Mouse (Mus musculus): Measurements from ENCODE around the gene Gm45233. TPM values are rescaled to one million over a fixed set of nuclear protein-coding genes. Genes with fewer than 3 reads are reported as not detected.
"Not testable (repeated sequence)": the region's sequence is repeated elsewhere in the genome, so short reads cannot be mapped to it uniquely, and the experiment has no call there.

Gm45233 gene
- under 1 TPM in 1 of 2 experiments, not detected in 1; 0.53 TPM for total RNA-seq (2021)

GRCm38 (mm10) chr7:43443917-43444293 is at the start of gene Gm45233, which contains the start of gene Etfb:
Gm45233 (plus strand) TSS chr7:43444128.
Etfb (plus strand) TSS chr7:43444083.
- intact Hi-C loops (cut with DNase I): loop anchor here (2.0 kb wide), 1 partner anchor 131 kb away; the partner anchor contains the start of gene Zfp715
- DNase-seq (ENCODE audit: low spot score in 2 of 2): peak; percentile 93 to 98

DNA sequence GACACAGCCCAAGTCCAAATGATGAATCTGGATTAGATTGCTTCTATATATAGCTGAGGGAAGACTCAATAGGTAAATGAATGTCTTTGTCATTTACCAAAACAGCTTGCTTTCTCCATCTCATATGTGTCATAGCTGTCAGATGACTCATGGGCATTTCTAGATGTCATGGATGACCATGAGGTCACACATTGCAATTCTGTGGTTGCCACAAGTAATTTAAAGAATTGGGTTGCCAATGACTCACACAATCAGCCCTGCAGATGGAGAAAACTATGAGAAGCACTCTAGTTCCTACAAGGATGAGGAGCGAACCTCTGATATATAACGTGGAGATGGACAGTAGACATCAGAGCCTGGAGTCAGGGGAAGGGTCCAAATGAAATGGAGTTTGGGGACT is 44.4 kb upstream of the Gm45233 start:
- intact Hi-C loops (cut with DNase I): no loop called here
- DNase-seq (ENCODE audit: low spot score in 2 of 2): no peak

- DNase-seq (ENCODE audit: low spot score in 2 of 2): no peak
- intact Hi-C loops (cut with DNase I): no loop called here
These were observed 41.2 kb upstream of the Gm45233 start for GRCm38 (mm10) chr7:43402718-43403117.

GRCm38 (mm10) chr7:43407573-43407972 is 36.4 kb upstream of the Gm45233 start:
- DNase-seq (ENCODE audit: low spot score in 2 of 2): no peak
- intact Hi-C loops (cut with DNase I): no loop called here

GRCm38 (mm10) chr7:43408131-43408553 is 35.8 kb upstream of the Gm45233 start, which contains the start of gene Siglecg:
Siglecg (plus strand) TSS chr7:43408204.
- intact Hi-C loops (cut with DNase I): no loop called here
- DNase-seq (ENCODE audit: low spot score in 2 of 2): no peak

- DNase-seq (ENCODE audit: low spot score in 2 of 2): no peak
- intact Hi-C loops (cut with DNase I): no loop called here
These were observed 34.8 kb upstream of the Gm45233 start for GRCm38 (mm10) chr7:43409084-43409483.

- intact Hi-C loops (cut with DNase I); DNase-seq (ENCODE audit: low spot score in 2 of 2): not testable (repeated sequence)
These were observed 32.2 kb upstream of the Gm45233 start for GRCm38 (mm10) chr7:43411724-43412123.

- no peak for DNase-seq (ENCODE audit: low spot score in 2 of 2)
- intact Hi-C loops (cut with DNase I): no loop called here
These were observed 26.6 kb upstream of the Gm45233 start for GRCm38 (mm10) chr7:43417298-43417697.

DNA sequence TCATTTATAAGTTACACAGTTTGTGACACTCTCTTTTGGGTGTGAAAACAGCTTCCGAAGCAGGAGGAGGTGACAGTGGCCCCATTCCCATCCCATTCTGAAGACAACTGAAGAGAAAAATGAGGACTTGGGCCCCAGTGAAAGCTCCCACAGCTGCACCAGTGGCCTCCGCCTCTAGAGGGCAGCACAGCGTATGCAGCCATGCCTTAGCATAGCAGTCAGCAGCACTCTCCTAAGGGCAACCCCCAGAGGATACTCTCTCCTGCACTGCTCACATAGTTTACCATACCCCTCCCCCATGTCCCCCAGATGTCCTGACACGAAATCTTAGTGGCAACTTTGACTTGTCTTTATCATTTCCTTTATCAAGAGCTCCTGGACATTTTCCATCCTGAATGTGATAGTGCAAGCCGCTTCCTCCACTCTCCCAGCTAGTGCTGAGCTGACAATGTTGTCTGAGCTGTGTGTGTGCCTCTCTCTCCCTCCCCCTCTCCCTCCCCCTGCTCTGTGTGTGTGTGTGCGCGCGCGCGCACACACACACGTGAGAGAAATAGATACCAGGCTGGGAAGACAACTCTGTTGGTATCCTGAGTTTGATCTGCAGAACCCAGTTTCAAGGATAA is 20.8 kb upstream of the Gm45233 start:
- intact Hi-C loops (cut with DNase I): loop anchor here (1.0 to 2.0 kb wide), 2 partner anchors 43 to 72 kb away; no protein-coding TSS in a partner anchor
- peak; percentile 82 to 86 for DNase-seq (ENCODE audit: low spot score in 2 of 2)

DNA sequence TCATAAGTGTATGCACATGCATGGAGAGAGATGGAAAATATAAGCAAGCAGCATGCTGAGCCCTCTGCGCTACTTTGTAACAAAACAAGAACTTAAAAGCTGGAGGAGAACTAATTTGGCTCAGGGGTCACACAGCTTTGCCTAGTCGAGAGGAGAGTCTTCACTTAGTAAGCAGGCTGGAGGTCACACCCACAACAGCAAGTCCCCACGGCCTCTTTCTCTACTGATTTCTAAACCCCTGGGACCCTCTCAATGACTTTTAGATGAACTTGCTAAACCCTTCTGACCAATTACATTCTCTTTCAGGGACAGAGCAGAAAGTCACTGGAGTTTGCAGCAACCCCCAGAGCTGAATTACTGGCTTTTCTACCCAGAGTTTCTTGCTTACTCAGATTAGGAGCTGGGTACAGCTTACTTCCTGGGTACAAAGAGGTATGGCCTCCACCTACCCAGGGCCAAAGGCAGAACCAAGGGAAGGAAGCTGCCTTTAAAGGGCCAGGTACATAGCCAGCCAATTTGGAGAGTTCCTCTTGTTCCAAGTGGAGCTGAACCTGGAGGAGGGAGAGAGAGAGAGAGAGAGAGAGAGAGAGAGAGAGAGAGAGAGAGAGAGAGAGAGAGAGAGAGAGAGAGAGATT is 19.8 kb upstream of the Gm45233 start:
- no peak for DNase-seq (ENCODE audit: low spot score in 2 of 2)
- intact Hi-C loops (cut with DNase I): loop anchor here (1.0 to 2.0 kb wide), 2 partner anchors 42 to 71 kb away; no protein-coding TSS in a partner anchor

DNA sequence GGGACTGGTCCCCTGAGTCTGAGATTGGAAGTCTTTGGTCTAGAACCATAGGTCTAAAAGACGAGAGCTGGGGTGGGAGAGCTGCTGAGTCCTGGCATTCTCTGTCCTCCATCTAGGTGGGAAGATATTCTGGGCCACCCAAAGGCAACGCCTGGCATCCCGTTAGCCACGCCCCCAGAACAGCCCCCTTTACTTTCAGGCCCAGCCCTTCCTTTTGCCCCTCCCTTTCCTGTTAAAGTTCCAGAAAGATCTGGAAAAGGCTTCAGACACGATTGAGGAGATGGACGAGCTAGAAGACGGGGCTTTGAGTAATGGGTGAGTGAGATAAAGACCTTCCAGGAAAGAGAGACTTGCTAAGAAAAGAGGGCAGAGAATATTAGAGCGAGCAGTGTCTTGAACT is 16.5 kb upstream of the Gm45233 start, which contains the start of gene Lim2:
Lim2 (plus strand) TSS at position 265 of the 400 bp plus-strand sequence.
- no peak for DNase-seq (ENCODE audit: low spot score in 2 of 2)
- intact Hi-C loops (cut with DNase I): no loop called here

DNA sequence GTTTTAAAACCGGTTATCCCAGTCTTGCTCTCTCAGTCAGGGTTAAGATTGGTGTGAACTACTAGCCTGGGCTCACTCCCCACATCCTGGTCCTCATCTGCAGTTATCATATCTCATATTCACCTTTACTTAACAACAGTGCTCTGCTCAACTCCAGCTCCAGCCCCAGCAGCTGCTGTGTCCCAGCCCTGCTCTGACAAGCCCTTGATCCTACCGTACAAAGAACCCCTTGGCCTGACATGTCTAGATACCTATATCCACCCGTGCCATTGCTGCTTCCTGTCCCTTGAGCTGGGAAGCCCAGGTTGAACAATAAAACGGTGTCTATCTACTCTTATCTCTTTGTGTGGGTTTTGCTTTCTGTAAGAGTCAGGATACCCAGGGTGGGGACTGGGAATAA is 14.4 kb upstream of the Gm45233 start:
- no peak for DNase-seq (ENCODE audit: low spot score in 2 of 2)
- intact Hi-C loops (cut with DNase I): no loop called here

- intact Hi-C loops (cut with DNase I): no loop called here
These were observed 11.0 kb upstream of the Gm45233 start for GRCm38 (mm10) chr7:43432891-43433290.

GRCm38 (mm10) chr7:43434676-43435075 is 9.3 kb upstream of the Gm45233 start:
- no peak for DNase-seq (ENCODE audit: low spot score in 2 of 2)
- intact Hi-C loops (cut with DNase I): no loop called here

More at GRCm38 (mm10) chr7:43432891-43433290, 11.0 kb upstream of the Gm45233 start:
- DNase-seq (ENCODE audit: low spot score in 2 of 2): no peak

- intact Hi-C loops (cut with DNase I): no loop called here
- no peak for DNase-seq (ENCODE audit: low spot score in 2 of 2)
These were observed 7.3 kb upstream of the Gm45233 start, which contains the start of gene Nkg7 for GRCm38 (mm10) chr7:43436341-43437255. Nkg7 (plus strand) TSS chr7:43437073.

GRCm38 (mm10) chr7:43438611-43439010 is 5.3 kb upstream of the Gm45233 start:
- DNase-seq (ENCODE audit: low spot score in 2 of 2): no peak
- intact Hi-C loops (cut with DNase I): no loop called here

DNA sequence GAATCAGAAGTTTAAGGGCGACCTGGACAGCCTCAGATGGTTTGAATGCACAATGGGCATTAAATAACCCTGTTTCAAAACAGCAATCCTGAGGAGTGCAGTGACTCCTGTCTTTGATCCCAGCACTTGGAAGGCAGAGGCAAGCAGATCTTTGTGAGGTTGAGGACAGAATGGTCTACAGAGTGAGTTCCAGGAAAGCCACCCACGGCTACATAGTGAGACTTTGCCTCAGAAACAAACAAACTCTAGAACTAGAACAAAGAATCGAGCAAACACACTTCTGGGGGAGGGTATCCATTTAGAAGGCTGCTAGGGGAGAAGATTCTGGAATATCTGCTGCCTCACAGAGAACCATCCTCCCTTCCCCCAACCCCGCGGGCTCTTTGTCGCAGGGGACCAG is 3.4 kb upstream of the Gm45233 start, which contains the start of gene Cldnd2:
Cldnd2 (plus strand) TSS at position 301 of the 400 bp plus-strand sequence.
- intact Hi-C loops (cut with DNase I): no loop called here
- no peak for DNase-seq (ENCODE audit: low spot score in 2 of 2)

DNA sequence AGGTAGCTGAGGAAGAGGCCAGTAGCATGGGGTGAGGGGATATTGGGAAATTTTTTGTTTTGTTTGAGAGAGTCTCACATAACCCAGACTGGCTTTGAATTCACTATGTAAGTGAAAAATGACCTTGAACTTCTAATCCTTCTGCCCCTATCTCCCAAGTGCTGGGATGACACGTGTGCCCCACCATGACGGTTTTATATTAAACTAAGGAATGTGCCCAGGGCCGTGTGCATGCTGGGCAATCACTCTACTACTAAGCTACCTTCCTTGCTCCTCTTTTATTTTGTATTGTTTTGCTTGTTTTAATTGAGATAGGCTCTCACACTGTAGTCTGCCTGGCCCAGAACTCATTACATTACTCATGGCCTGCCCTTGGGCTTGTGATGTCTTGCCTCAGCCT is 2.9 kb upstream of the Gm45233 start:
- intact Hi-C loops (cut with DNase I): no loop called here

GRCm38 (mm10) chr7:43442684-43443083 is 1.2 kb upstream of the Gm45233 start:
- intact Hi-C loops (cut with DNase I): loop anchor here (2.0 kb wide), 1 partner anchor 130 kb away; the partner anchor contains the start of gene Zfp715
- no peak for DNase-seq (ENCODE audit: low spot score in 2 of 2)

More for the DNA sequence above, 2.9 kb upstream of the Gm45233 start:
- no peak for DNase-seq (ENCODE audit: low spot score in 2 of 2)

All from left cerebral cortex, postnatal 25 days (tissue).